Mouse (Mus musculus): Measurements from ENCODE around the gene Cmtm4. TPM values are rescaled to one million over a fixed set of nuclear protein-coding genes. Genes with fewer than 3 reads are reported as not detected.

Gene Cmtm4
- polyA plus RNA-seq, 1 experiment = 58.1 TPM

- Histone ChIP-seq H3K27me3 (ENCODE audit: control insufficient read depth, insufficient read depth, low read length, poor library complexity, severe bottlenecking) (no peaks in the 10 kb centered on the region), H3K9me3 (replicated peaks; ENCODE audit: control insufficient read depth, insufficient read depth, low read length, poor library complexity, severe bottlenecking) (no peaks in the 10 kb centered on the region), H3K4me3 (ENCODE audit: low read depth, low read length) (no peak overlapping the region), H3K36me3 (ENCODE audit: control insufficient read depth, insufficient read depth, low read length, poor library complexity, severe bottlenecking) (no peaks in the 10 kb centered on the region), H3K9ac (ENCODE audit: low read depth, poor library complexity, severe bottlenecking) (no peak overlapping the region), H3K27ac (ENCODE audit: insufficient read depth, low read length) (no peak overlapping the region), H3K4me1 (ENCODE audit: control insufficient read depth, insufficient read depth, low read length) (no peaks in the 10 kb centered on the region)
- TF ChIP-seq CTCF (IDR thresholded peaks at IDR 0.05; ENCODE audit: low read depth, low read length) = no peak
- TF ChIP-seq EP300 (IDR thresholded peaks at IDR 0.05; ENCODE audit: insufficient read depth, low read depth, low read length) = no peak
- TF ChIP-seq POLR2A (IDR thresholded peaks at IDR 0.05; ENCODE audit: insufficient read depth, low read length) = no peak
Measured at GRCm38 (mm10) chr8:104383977-104384376, 11.6 kb downstream of the Cmtm4 start.

GRCm38 (mm10) chr8:104383296-104383695 is 12.3 kb downstream of the Cmtm4 start:
- H3K4me1 ChIP-seq (ENCODE audit: control insufficient read depth, insufficient read depth, low read length) = no peaks in the 10 kb centered on the region
- H3K9me3 ChIP-seq (replicated peaks; ENCODE audit: control insufficient read depth, insufficient read depth, low read length, poor library complexity, severe bottlenecking) = no peaks in the 10 kb centered on the region
- no peaks in the 10 kb centered on the region for H3K27me3 ChIP-seq (ENCODE audit: control insufficient read depth, insufficient read depth, low read length, poor library complexity, severe bottlenecking)
- TF ChIP-seq CTCF (IDR thresholded peaks at IDR 0.05; ENCODE audit: low read depth, low read length) (no peak), POLR2A (IDR thresholded peaks at IDR 0.05; ENCODE audit: insufficient read depth, low read length) (no peak), EP300 (IDR thresholded peaks at IDR 0.05; ENCODE audit: insufficient read depth, low read depth, low read length) (no peak)
- H3K4me3 ChIP-seq (ENCODE audit: low read depth, low read length) = no peak overlapping the region
- no peak overlapping the region for H3K9ac ChIP-seq (ENCODE audit: low read depth, poor library complexity, severe bottlenecking)
- no peak overlapping the region for H3K27ac ChIP-seq (ENCODE audit: insufficient read depth, low read length)
- no peaks in the 10 kb centered on the region for H3K36me3 ChIP-seq (ENCODE audit: control insufficient read depth, insufficient read depth, low read length, poor library complexity, severe bottlenecking)

- no peaks in the 10 kb centered on the region for H3K36me3 ChIP-seq (ENCODE audit: control insufficient read depth, insufficient read depth, low read length, poor library complexity, severe bottlenecking)
- H3K27me3 ChIP-seq (ENCODE audit: control insufficient read depth, insufficient read depth, low read length, poor library complexity, severe bottlenecking) = no peaks in the 10 kb centered on the region
- no peak overlapping the region for H3K4me3 ChIP-seq (ENCODE audit: low read depth, low read length)
- H3K9me3 ChIP-seq (replicated peaks; ENCODE audit: control insufficient read depth, insufficient read depth, low read length, poor library complexity, severe bottlenecking) = no peaks in the 10 kb centered on the region
- H3K4me1 ChIP-seq (ENCODE audit: control insufficient read depth, insufficient read depth, low read length) = peaks cover 2% of the 10 kb centered on the region
- TF ChIP-seq CTCF (IDR thresholded peaks at IDR 0.05; ENCODE audit: low read depth, low read length) = no peak
- no peak for TF ChIP-seq POLR2A (IDR thresholded peaks at IDR 0.05; ENCODE audit: insufficient read depth, low read length)
- no peak for TF ChIP-seq EP300 (IDR thresholded peaks at IDR 0.05; ENCODE audit: insufficient read depth, low read depth, low read length)
- no peak overlapping the region for H3K27ac ChIP-seq (ENCODE audit: insufficient read depth, low read length)
- H3K9ac ChIP-seq (ENCODE audit: low read depth, poor library complexity, severe bottlenecking) = no peak overlapping the region
Measured at GRCm38 (mm10) chr8:104380961-104381411, 14.6 kb downstream of the Cmtm4 start.

- Histone ChIP-seq H3K4me1 (ENCODE audit: control insufficient read depth, insufficient read depth, low read length) (peaks cover 5% of the 10 kb centered on the region), H3K9me3 (replicated peaks; ENCODE audit: control insufficient read depth, insufficient read depth, low read length, poor library complexity, severe bottlenecking) (no peaks in the 10 kb centered on the region), H3K27ac (ENCODE audit: insufficient read depth, low read length) (no peak overlapping the region), H3K4me3 (ENCODE audit: low read depth, low read length) (no peak overlapping the region), H3K9ac (ENCODE audit: low read depth, poor library complexity, severe bottlenecking) (no peak overlapping the region), H3K36me3 (ENCODE audit: control insufficient read depth, insufficient read depth, low read length, poor library complexity, severe bottlenecking) (no peaks in the 10 kb centered on the region), H3K27me3 (ENCODE audit: control insufficient read depth, insufficient read depth, low read length, poor library complexity, severe bottlenecking) (no peaks in the 10 kb centered on the region)
- no peak for TF ChIP-seq EP300 (IDR thresholded peaks at IDR 0.05; ENCODE audit: insufficient read depth, low read depth, low read length)
- TF ChIP-seq POLR2A (IDR thresholded peaks at IDR 0.05; ENCODE audit: insufficient read depth, low read length) = no peak
- no peak for TF ChIP-seq CTCF (IDR thresholded peaks at IDR 0.05; ENCODE audit: low read depth, low read length)
Measured at GRCm38 (mm10) chr8:104380269-104380668, 15.3 kb downstream of the Cmtm4 start.

- Histone ChIP-seq H3K4me1 (ENCODE audit: control insufficient read depth, insufficient read depth, low read length) (peaks cover 5% of the 10 kb centered on the region), H3K9me3 (replicated peaks; ENCODE audit: control insufficient read depth, insufficient read depth, low read length, poor library complexity, severe bottlenecking) (no peaks in the 10 kb centered on the region), H3K27ac (ENCODE audit: insufficient read depth, low read length) (no peak overlapping the region), H3K27me3 (ENCODE audit: control insufficient read depth, insufficient read depth, low read length, poor library complexity, severe bottlenecking) (no peaks in the 10 kb centered on the region), H3K36me3 (ENCODE audit: control insufficient read depth, insufficient read depth, low read length, poor library complexity, severe bottlenecking) (no peaks in the 10 kb centered on the region), H3K9ac (ENCODE audit: low read depth, poor library complexity, severe bottlenecking) (no peak overlapping the region), H3K4me3 (ENCODE audit: low read depth, low read length) (no peak overlapping the region)
- TF ChIP-seq CTCF (IDR thresholded peaks at IDR 0.05; ENCODE audit: low read depth, low read length) (no peak), EP300 (IDR thresholded peaks at IDR 0.05; ENCODE audit: insufficient read depth, low read depth, low read length) (no peak)
Measured at GRCm38 (mm10) chr8:104379301-104379836, 16.2 kb downstream of the Cmtm4 start.

GRCm38 (mm10) chr8:104376669-104377068 is 18.9 kb downstream of the Cmtm4 start:
- peaks cover 5% of the 10 kb centered on the region for H3K4me1 ChIP-seq (ENCODE audit: control insufficient read depth, insufficient read depth, low read length)
- no peaks in the 10 kb centered on the region for H3K36me3 ChIP-seq (ENCODE audit: control insufficient read depth, insufficient read depth, low read length, poor library complexity, severe bottlenecking)

More at GRCm38 (mm10) chr8:104376669-104377068, 18.9 kb downstream of the Cmtm4 start:
- H3K4me3 ChIP-seq (ENCODE audit: low read depth, low read length) = no peak overlapping the region
- no peak overlapping the region for H3K9ac ChIP-seq (ENCODE audit: low read depth, poor library complexity, severe bottlenecking)
- no peaks in the 10 kb centered on the region for H3K9me3 ChIP-seq (replicated peaks; ENCODE audit: control insufficient read depth, insufficient read depth, low read length, poor library complexity, severe bottlenecking)
- TF ChIP-seq EP300 (IDR thresholded peaks at IDR 0.05; ENCODE audit: insufficient read depth, low read depth, low read length) = no peak
- TF ChIP-seq POLR2A (IDR thresholded peaks at IDR 0.05; ENCODE audit: insufficient read depth, low read length) = no peak
- TF ChIP-seq CTCF (IDR thresholded peaks at IDR 0.05; ENCODE audit: low read depth, low read length) = no peak
- H3K27me3 ChIP-seq (ENCODE audit: control insufficient read depth, insufficient read depth, low read length, poor library complexity, severe bottlenecking) = no peaks in the 10 kb centered on the region
- no peak overlapping the region for H3K27ac ChIP-seq (ENCODE audit: insufficient read depth, low read length)
